Mouse (Mus musculus) midbrain, embryonic 14.5 days (tissue): ENCODE results near the gene Cpsf4l. TPM values are rescaled to one million over a fixed set of nuclear protein-coding genes. Genes with fewer than 3 reads are reported as not detected.

Experiments used
- ATAC-seq: fragments of 200-750 bp; cut with Nextera tagmentation; 2 replicates; pipeline ENCODE4 v1.8.0; 2017; ENCODE audit warnings: moderate number of reproducible peaks, moderate library complexity; ENCODE audit not compliant: low FRiP score, low TSS enrichment
- DNase-seq: peaks from one replicate; pipeline ENCODE4 v3.0.0-alpha.2; 2015
- H3K27ac ChIP-seq: fragments of 300-500 bp; sonication (generic); replicated peaks from 2 replicates; pipeline ENCODE4 v1.5.1; 2014; ENCODE audit warnings: mild to moderate bottlenecking, low read depth, low read length, moderate library complexity
- H3K27me3 ChIP-seq: fragments of 300-500 bp; sonication (generic); 2 replicates; pipeline ENCODE4 v1.6.1; 2014; ENCODE audit warnings: low read length, control low read depth, mixed read lengths; ENCODE audit not compliant: control insufficient read depth, insufficient read depth
- H3K36me3 ChIP-seq: fragments of 300-500 bp; sonication (generic); 2 replicates; pipeline ENCODE4 v1.6.1; 2014; ENCODE audit warnings: low read length, control low read depth; ENCODE audit not compliant: control insufficient read depth, insufficient read depth
- H3K4me1 ChIP-seq: fragments of 300-500 bp; sonication (generic); 2 replicates; pipeline ENCODE4 v1.6.1; 2014; ENCODE audit warnings: mild to moderate bottlenecking, antibody characterized with exemption, low read length, control low read depth; ENCODE audit not compliant: control insufficient read depth, insufficient read depth
- H3K4me2 ChIP-seq: fragments of 300-500 bp; sonication (generic); 2 replicates; pipeline ENCODE4 v1.6.1; 2014; ENCODE audit warnings: mild to moderate bottlenecking, low read length, moderate library complexity
- H3K4me3 ChIP-seq: fragments of 300-500 bp; sonication (generic); replicated peaks from 2 replicates; pipeline ENCODE4 v1.5.1; 2014; ENCODE audit warnings: low read depth, low read length
- H3K9ac ChIP-seq: fragments of 300-500 bp; sonication (generic); replicated peaks from 2 replicates; pipeline ENCODE4 v1.6.1; 2014; ENCODE audit warnings: mild to moderate bottlenecking, low read length, moderate library complexity
- H3K9me3 ChIP-seq: fragments of 300-500 bp; sonication (generic); 2 replicates; pipeline ENCODE4 v1.6.1; 2016; ENCODE audit warnings: low read length, control low read depth, mixed read lengths; ENCODE audit not compliant: control insufficient read depth
- WGBS: fragments of 180-500 bp; shearing (Covaris S2); extraction: QIAGEN DNeasy Blood & Tissue Kit; methylation state at CpG from one replicate; pipeline ENCODE4 v1.1.7; 2014; 5-methylcytosine and 5-hydroxymethylcytosine counted together
- polyA plus RNA-seq: library from polyadenylated mRNA; unstranded; fragments of >200 nt; fragmentation: Nextera tagmentation; extraction: Ambion mirVana; gene quantifications from 2 replicates; pipeline ENCODE4 v1.2.1, GENCODE M21; 2014

The Cpsf4l gene
- polyA plus RNA-seq, 1 experiment from 2014 or later, result 0.47 TPM

- peaks cover 34% of the 10 kb centered on the region for H3K4me1 ChIP-seq
- DNase-seq, result peak; percentile 82
- H3K4me3 ChIP-seq, result peak overlapping the region; percentile 87
- H3K9me3 ChIP-seq, result no peaks in the 10 kb centered on the region
- under 1% methylated on average over 67 of the region's 67 CpGs for WGBS
- H3K9ac ChIP-seq, result peak overlapping the region; percentile 89
- ATAC-seq, result peak; percentile 49; the same call in 1 of the 2 replicates
- H3K27me3 ChIP-seq, result no peaks in the 10 kb centered on the region
- H3K36me3 ChIP-seq, result no peaks in the 10 kb centered on the region; the same call in 1 of the 2 replicates
- peak overlapping the region; percentile 80 for H3K4me2 ChIP-seq
- peak overlapping the region; percentile 93 for H3K27ac ChIP-seq
These were observed 41.0 kb upstream of the Cpsf4l start for GRCm38 (mm10) chr11:113750571-113751483.

- Histone ChIP-seq H3K27ac (peak overlapping the region; percentile 93), H3K9me3 (no peaks in the 10 kb centered on the region), H3K27me3 (no peaks in the 10 kb centered on the region), H3K4me2 (peak overlapping the region; percentile 80), H3K4me3 (peak overlapping the region; percentile 87), H3K4me1 (peaks cover 34% of the 10 kb centered on the region), H3K36me3 (no peaks in the 10 kb centered on the region; the same call in 1 of the 2 replicates), H3K9ac (peak overlapping the region; percentile 89)
- ATAC-seq (peak; percentile 28; the same call in 1 of the 2 replicates), DNase-seq (peak; percentile 72)
- 2% methylated on average over 9 of the region's 9 CpGs for WGBS
These were observed 40.0 kb upstream of the Cpsf4l start for GRCm38 (mm10) chr11:113749749-113750351.

GRCm38 (mm10) chr11:113748797-113749521, 39.1 kb upstream of the Cpsf4l start:
- peaks cover 34% of the 10 kb centered on the region for H3K4me1 ChIP-seq
- peak; percentile 26 for DNase-seq
- no peak for ATAC-seq
- H3K4me3 ChIP-seq, result peak overlapping the region; percentile 87
- peak overlapping the region; percentile 89 for H3K9ac ChIP-seq
- no peaks in the 10 kb centered on the region; the same call in 1 of the 2 replicates for H3K36me3 ChIP-seq
- peak overlapping the region; percentile 93 for H3K27ac ChIP-seq
- H3K27me3 ChIP-seq, result no peaks in the 10 kb centered on the region
- 9% methylated on average over 21 of the region's 21 CpGs for WGBS
- no peaks in the 10 kb centered on the region for H3K9me3 ChIP-seq
- H3K4me2 ChIP-seq, result peak overlapping the region; percentile 80

- Histone ChIP-seq H3K27ac (no peak overlapping the region), H3K4me1 (peaks cover 34% of the 10 kb centered on the region), H3K27me3 (no peaks in the 10 kb centered on the region), H3K4me2 (peak overlapping the region; percentile 80), H3K36me3 (no peaks in the 10 kb centered on the region; the same call in 1 of the 2 replicates), H3K4me3 (no peak overlapping the region), H3K9me3 (no peaks in the 10 kb centered on the region), H3K9ac (no peak overlapping the region)
- DNase-seq (no peak), ATAC-seq (no peak)
- 82% methylated on average over 11 of the region's 11 CpGs for WGBS
These were observed 38.0 kb upstream of the Cpsf4l start for GRCm38 (mm10) chr11:113747725-113748380.

- Histone ChIP-seq H3K36me3 (no peaks in the 10 kb centered on the region; the same call in 1 of the 2 replicates), H3K9ac (0 out of 2 replicates have a peak overlapping the region, but pooled peaks have one; percentile 2), H3K27ac (no peak overlapping the region), H3K4me2 (no peak overlapping the region; the same call in 1 of the 2 replicates), H3K4me1 (peaks cover 30% of the 10 kb centered on the region), H3K9me3 (no peaks in the 10 kb centered on the region), H3K27me3 (no peaks in the 10 kb centered on the region), H3K4me3 (no peak overlapping the region)
- DNase-seq, result peak; percentile 61
- ATAC-seq, result no peak
- WGBS, result 81% methylated on average over 16 of the region's 16 CpGs
These were observed 37.2 kb upstream of the Cpsf4l start for GRCm38 (mm10) chr11:113747056-113747455.

GRCm38 (mm10) chr11:113745961-113746360, 36.1 kb upstream of the Cpsf4l start:
- no peaks in the 10 kb centered on the region for H3K27me3 ChIP-seq
- 94% methylated on average over 4 of the region's 4 CpGs for WGBS
- no peak for DNase-seq
- H3K9ac ChIP-seq, result no peak overlapping the region
- no peak for ATAC-seq
- no peak overlapping the region for H3K4me2 ChIP-seq
- no peak overlapping the region for H3K27ac ChIP-seq
- H3K36me3 ChIP-seq, result no peaks in the 10 kb centered on the region; the same call in 1 of the 2 replicates
- H3K4me1 ChIP-seq, result peaks cover 28% of the 10 kb centered on the region
- H3K9me3 ChIP-seq, result no peaks in the 10 kb centered on the region
- no peak overlapping the region for H3K4me3 ChIP-seq

GRCm38 (mm10) chr11:113742998-113743397, 33.2 kb upstream of the Cpsf4l start:
- H3K27me3 ChIP-seq, result no peaks in the 10 kb centered on the region
- no peaks in the 10 kb centered on the region for H3K9me3 ChIP-seq
- no peaks in the 10 kb centered on the region; the same call in 1 of the 2 replicates for H3K36me3 ChIP-seq
- H3K27ac ChIP-seq, result no peak overlapping the region
- DNase-seq (no peak), ATAC-seq (no peak)
- no peak overlapping the region for H3K4me3 ChIP-seq
- H3K4me2 ChIP-seq, result no peak overlapping the region
- no peak overlapping the region for H3K9ac ChIP-seq
- peaks cover 9% of the 10 kb centered on the region for H3K4me1 ChIP-seq
- 89% methylated on average over 1 of the region's 1 CpGs for WGBS

- H3K4me3 ChIP-seq, result no peak overlapping the region
- DNase-seq (no peak), ATAC-seq (no peak)
- no peaks in the 10 kb centered on the region for H3K9me3 ChIP-seq
- H3K4me1 ChIP-seq, result peaks cover 5% of the 10 kb centered on the region; the same call in 1 of the 2 replicates
- no peaks in the 10 kb centered on the region for H3K36me3 ChIP-seq
- no peak overlapping the region for H3K4me2 ChIP-seq
- no peak overlapping the region for H3K9ac ChIP-seq
- 92% methylated on average over 7 of the region's 7 CpGs for WGBS
- no peak overlapping the region for H3K27ac ChIP-seq
- H3K27me3 ChIP-seq, result no peaks in the 10 kb centered on the region
These were observed 30.3 kb upstream of the Cpsf4l start for GRCm38 (mm10) chr11:113740100-113740499.
